Mouse (Mus musculus): ENCODE results near the gene Sh3bp1. TPM values are rescaled to one million over a fixed set of nuclear protein-coding genes. Genes with fewer than 3 reads are reported as not detected.

Sh3bp1 gene
- polyA plus RNA-seq, 1 experiment from 2014 or later: 68.1 TPM

GRCm38 (mm10) chr15:78928539-78928938, 29.0 kb downstream of the Sh3bp1 start:
- Histone ChIP-seq H3K4me2 (replicated peaks) (peak overlapping the region; percentile 71), H3K4me3 (replicated peaks) (peak overlapping the region; percentile 65), H3K9ac (no peak overlapping the region), H3K4me1 (peaks cover 47% of the 10 kb centered on the region), H3K36me3 (peaks cover 20% of the 10 kb centered on the region), H3K9me3 (replicated peaks) (no peaks in the 10 kb centered on the region), H3K27ac (replicated peaks) (peak overlapping the region; percentile 98), H3K27me3 (no peaks in the 10 kb centered on the region)
- ATAC-seq (ENCODE audit: insufficient number of reproducible peaks, low FRiP score, low TSS enrichment, low read depth): no peak
- 32% methylated on average over 8 of the region's 8 CpGs for WGBS

GRCm38 (mm10) chr15:78930192-78930706, 30.7 kb downstream of the Sh3bp1 start:
- Histone ChIP-seq H3K9ac (no peak overlapping the region), H3K4me2 (replicated peaks) (no peak overlapping the region), H3K4me1 (peaks cover 41% of the 10 kb centered on the region), H3K4me3 (replicated peaks) (no peak overlapping the region), H3K27ac (replicated peaks) (peak overlapping the region; percentile 55; the same call in 1 of the 2 replicates), H3K27me3 (no peaks in the 10 kb centered on the region), H3K9me3 (replicated peaks) (no peaks in the 10 kb centered on the region), H3K36me3 (peaks cover 20% of the 10 kb centered on the region)
- 72% methylated on average over 6 of the region's 6 CpGs for WGBS
- ATAC-seq (ENCODE audit: insufficient number of reproducible peaks, low FRiP score, low TSS enrichment, low read depth): no peak

GRCm38 (mm10) chr15:78930801-78931426, 31.3 kb downstream of the Sh3bp1 start:
- WGBS: 81% methylated on average over 7 of the region's 7 CpGs
- H3K4me3 ChIP-seq (replicated peaks): no peak overlapping the region
- H3K4me2 ChIP-seq (replicated peaks): no peak overlapping the region
- H3K27ac ChIP-seq (replicated peaks): peak overlapping the region; percentile 55
- peaks cover 41% of the 10 kb centered on the region for H3K4me1 ChIP-seq
- H3K27me3 ChIP-seq: no peaks in the 10 kb centered on the region
- ATAC-seq (ENCODE audit: insufficient number of reproducible peaks, low FRiP score, low TSS enrichment, low read depth): no peak
- no peaks in the 10 kb centered on the region for H3K9me3 ChIP-seq (replicated peaks)
- H3K9ac ChIP-seq: no peak overlapping the region
- peaks cover 20% of the 10 kb centered on the region for H3K36me3 ChIP-seq

GRCm38 (mm10) chr15:78931577-78931976, 32.0 kb downstream of the Sh3bp1 start:
- no peak for ATAC-seq (ENCODE audit: insufficient number of reproducible peaks, low FRiP score, low TSS enrichment, low read depth)
- peak overlapping the region; percentile 55; the same call in 1 of the 2 replicates for H3K27ac ChIP-seq (replicated peaks)
- H3K27me3 ChIP-seq: no peaks in the 10 kb centered on the region
- peaks cover 40% of the 10 kb centered on the region for H3K4me1 ChIP-seq
- peaks cover 20% of the 10 kb centered on the region for H3K36me3 ChIP-seq
- 25% methylated on average over 3 of the region's 3 CpGs for WGBS
- no peak overlapping the region for H3K4me2 ChIP-seq (replicated peaks)
- H3K9me3 ChIP-seq (replicated peaks): no peaks in the 10 kb centered on the region
- H3K9ac ChIP-seq: no peak overlapping the region
- no peak overlapping the region for H3K4me3 ChIP-seq (replicated peaks)

GRCm38 (mm10) chr15:78934784-78935320, 35.3 kb downstream of the Sh3bp1 start, which contains the start of gene Nol12:
Gene Nol12 (plus strand): TSS chr15:78934933.
- peaks cover 39% of the 10 kb centered on the region for H3K36me3 ChIP-seq
- H3K9me3 ChIP-seq (replicated peaks): no peaks in the 10 kb centered on the region
- peak within 1 kb of the TSS; percentile 78 for H3K4me3 ChIP-seq (replicated peaks)
- peaks cover 24% of the 10 kb centered on the region for H3K4me1 ChIP-seq
- no peaks in the 10 kb centered on the region for H3K27me3 ChIP-seq
- WGBS: under 1% methylated on average over 42 of the region's 42 CpGs
- H3K9ac ChIP-seq: peak within 1 kb of the TSS; percentile 78
- peak within 1 kb of the TSS; percentile 66 for H3K4me2 ChIP-seq (replicated peaks)
- peak; percentile 83 for ATAC-seq (ENCODE audit: insufficient number of reproducible peaks, low FRiP score, low TSS enrichment, low read depth)
- H3K27ac ChIP-seq (replicated peaks): peak within 1 kb of the TSS; percentile 95

- Histone ChIP-seq H3K27me3 (no peaks in the 10 kb centered on the region), H3K9me3 (replicated peaks) (no peaks in the 10 kb centered on the region), H3K9ac (no peak overlapping the region), H3K4me3 (replicated peaks) (peak overlapping the region; percentile 78; the same call in 1 of the 2 replicates), H3K36me3 (peaks cover 43% of the 10 kb centered on the region), H3K4me1 (peaks cover 20% of the 10 kb centered on the region), H3K27ac (replicated peaks) (no peak overlapping the region), H3K4me2 (replicated peaks) (no peak overlapping the region)
- no peak for ATAC-seq (ENCODE audit: insufficient number of reproducible peaks, low FRiP score, low TSS enrichment, low read depth)
- WGBS: 90% methylated on average over 12 of the region's 12 CpGs
Observed at GRCm38 (mm10) chr15:78936403-78936802, 36.8 kb downstream of the Sh3bp1 start.

GRCm38 (mm10) chr15:78937311-78937710, 37.7 kb downstream of the Sh3bp1 start:
- Histone ChIP-seq H3K4me1 (peaks cover 17% of the 10 kb centered on the region), H3K9ac (no peak overlapping the region), H3K36me3 (peaks cover 49% of the 10 kb centered on the region), H3K27me3 (no peaks in the 10 kb centered on the region), H3K4me2 (replicated peaks) (no peak overlapping the region), H3K9me3 (replicated peaks) (no peaks in the 10 kb centered on the region), H3K4me3 (replicated peaks) (no peak overlapping the region), H3K27ac (replicated peaks) (no peak overlapping the region)
- 92% methylated on average over 10 of the region's 10 CpGs for WGBS
- ATAC-seq (ENCODE audit: insufficient number of reproducible peaks, low FRiP score, low TSS enrichment, low read depth): no peak

- no peak overlapping the region for H3K9ac ChIP-seq
- H3K27me3 ChIP-seq: no peaks in the 10 kb centered on the region
- no peak overlapping the region for H3K4me2 ChIP-seq (replicated peaks)
- 89% methylated on average over 2 of the region's 2 CpGs for WGBS
- no peak overlapping the region for H3K27ac ChIP-seq (replicated peaks)
- peaks cover 49% of the 10 kb centered on the region for H3K36me3 ChIP-seq
- ATAC-seq (ENCODE audit: insufficient number of reproducible peaks, low FRiP score, low TSS enrichment, low read depth): no peak
- no peaks in the 10 kb centered on the region for H3K9me3 ChIP-seq (replicated peaks)
- H3K4me3 ChIP-seq (replicated peaks): no peak overlapping the region
- peaks cover 22% of the 10 kb centered on the region for H3K4me1 ChIP-seq
Observed at GRCm38 (mm10) chr15:78937963-78938362, 38.4 kb downstream of the Sh3bp1 start.

- Histone ChIP-seq H3K27me3 (no peaks in the 10 kb centered on the region), H3K4me2 (replicated peaks) (no peak overlapping the region), H3K4me1 (peaks cover 19% of the 10 kb centered on the region), H3K36me3 (peaks cover 49% of the 10 kb centered on the region), H3K27ac (replicated peaks) (no peak overlapping the region), H3K9me3 (replicated peaks) (no peaks in the 10 kb centered on the region), H3K4me3 (replicated peaks) (no peak overlapping the region), H3K9ac (no peak overlapping the region)
- 93% methylated on average over 13 of the region's 13 CpGs for WGBS
- ATAC-seq (ENCODE audit: insufficient number of reproducible peaks, low FRiP score, low TSS enrichment, low read depth): no peak
Observed at GRCm38 (mm10) chr15:78940325-78940724, 40.8 kb downstream of the Sh3bp1 start.

GRCm38 (mm10) chr15:78942663-78943062, 43.1 kb downstream of the Sh3bp1 start:
- Histone ChIP-seq H3K9me3 (replicated peaks) (no peaks in the 10 kb centered on the region), H3K4me2 (replicated peaks) (peak overlapping the region; percentile 60), H3K27me3 (no peaks in the 10 kb centered on the region), H3K9ac (peak overlapping the region; percentile 26; the same call in 1 of the 2 replicates), H3K27ac (replicated peaks) (no peak overlapping the region), H3K36me3 (peaks cover 42% of the 10 kb centered on the region), H3K4me1 (peaks cover 15% of the 10 kb centered on the region), H3K4me3 (replicated peaks) (peak overlapping the region; percentile 38)
- ATAC-seq (ENCODE audit: insufficient number of reproducible peaks, low FRiP score, low TSS enrichment, low read depth): 0 out of 2 replicates have a peak, but pooled peaks have one; percentile 20
- WGBS: 4% methylated on average over 9 of the region's 9 CpGs

GRCm38 (mm10) chr15:78946232-78946631, 46.7 kb downstream of the Sh3bp1 start:
- H3K9ac ChIP-seq: no peak overlapping the region
- no peaks in the 10 kb centered on the region for H3K9me3 ChIP-seq (replicated peaks)
- 71% methylated on average over 7 of the region's 7 CpGs for WGBS

More at GRCm38 (mm10) chr15:78946232-78946631, 46.7 kb downstream of the Sh3bp1 start:
- Histone ChIP-seq H3K4me2 (replicated peaks) (no peak overlapping the region), H3K36me3 (peaks cover 8% of the 10 kb centered on the region), H3K27me3 (no peaks in the 10 kb centered on the region), H3K4me3 (replicated peaks) (no peak overlapping the region), H3K27ac (replicated peaks) (no peak overlapping the region), H3K4me1 (peaks cover 22% of the 10 kb centered on the region)
- ATAC-seq (ENCODE audit: insufficient number of reproducible peaks, low FRiP score, low TSS enrichment, low read depth): no peak
